Mouse (Mus musculus): ENCODE data around the gene Papss2.

The Papss2 gene

DNA sequence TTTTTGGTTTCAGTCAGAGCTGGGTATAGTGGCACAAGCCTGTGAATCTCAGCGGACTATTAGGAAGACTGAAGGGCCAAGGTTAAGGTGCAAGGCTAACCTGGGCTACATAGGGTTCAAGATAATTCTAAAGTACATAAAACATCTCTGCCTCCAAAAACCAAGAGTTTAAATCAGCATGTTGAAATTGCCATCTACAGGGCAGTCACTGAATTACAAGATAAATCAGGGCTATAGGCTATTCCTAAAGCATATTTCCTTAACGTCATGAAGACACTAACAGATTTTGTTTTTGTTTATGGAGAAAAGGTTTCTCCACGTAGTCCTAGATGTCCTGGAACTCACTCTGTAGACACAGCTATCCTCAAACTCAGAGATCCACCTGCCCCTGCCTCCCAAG lies 114.7 kb downstream of the Papss2 start:
- no peak for DNase-seq (ENCODE audit: low spot score in 2 of 2)

DNA sequence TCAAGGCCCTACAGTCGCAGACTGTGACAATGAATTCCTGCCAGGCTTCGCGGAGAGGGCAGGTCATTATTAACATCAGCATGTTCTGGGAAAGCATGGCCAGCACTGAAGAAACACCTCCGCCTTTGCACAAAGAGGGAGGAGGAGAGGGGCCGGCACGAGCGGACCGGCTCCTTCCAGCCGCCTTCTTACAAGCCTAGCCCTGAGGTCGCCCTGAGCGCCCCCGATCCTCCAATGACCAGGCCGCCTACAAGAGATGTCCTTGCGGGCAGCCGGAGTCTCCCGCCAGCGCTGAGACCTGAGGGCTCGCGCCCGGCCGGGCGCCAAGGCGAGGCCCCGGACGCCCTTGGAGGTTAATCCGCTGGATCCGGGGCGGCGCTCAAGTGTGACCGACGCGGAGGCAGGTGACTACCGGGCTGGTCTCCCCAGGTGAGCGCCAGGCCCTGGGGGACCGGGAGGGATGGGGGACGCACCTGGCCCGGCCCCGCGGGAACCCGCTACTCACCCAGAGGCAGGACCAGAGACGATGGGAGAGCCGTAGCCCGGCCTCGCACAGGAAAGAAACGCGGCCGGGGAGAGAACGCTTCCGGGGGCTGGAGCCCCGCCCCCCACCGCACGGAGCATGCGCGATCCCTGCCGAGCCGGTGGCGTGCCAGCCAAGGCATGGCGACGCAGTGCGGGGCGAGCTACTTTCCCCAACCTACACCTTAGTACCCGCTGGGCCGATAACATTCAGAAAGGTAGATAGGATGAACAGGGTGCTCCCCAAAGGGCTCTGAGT lies 116.4 kb downstream of the Papss2 start:
- DNase-seq (ENCODE audit: low spot score in 2 of 2): peak; percentile 89 to 93

DNA sequence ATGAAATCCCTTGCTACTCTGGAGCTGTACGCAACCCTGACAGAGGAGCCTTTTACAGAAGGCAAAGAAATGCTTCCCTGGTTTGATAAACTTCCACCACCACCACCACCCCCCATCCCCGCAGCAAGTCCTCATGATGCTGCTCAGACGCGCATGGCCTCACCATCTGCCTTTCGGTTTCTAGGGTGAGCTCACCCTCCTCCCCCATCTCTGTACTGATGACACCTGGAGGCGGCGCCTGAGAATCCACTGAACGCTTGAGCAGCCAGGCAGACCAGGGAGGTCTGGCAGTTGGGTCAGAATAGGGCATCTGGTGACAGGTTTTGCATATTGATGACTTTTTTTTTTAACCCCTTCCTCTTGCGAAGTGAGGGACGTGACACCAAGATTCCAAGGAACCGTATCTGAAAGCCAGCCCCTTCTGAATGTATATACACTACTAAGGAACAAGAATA lies 117.0 kb downstream of the Papss2 start:
- DNase-seq (ENCODE audit: low spot score in 2 of 2): peak; percentile 76 to 77

DNA sequence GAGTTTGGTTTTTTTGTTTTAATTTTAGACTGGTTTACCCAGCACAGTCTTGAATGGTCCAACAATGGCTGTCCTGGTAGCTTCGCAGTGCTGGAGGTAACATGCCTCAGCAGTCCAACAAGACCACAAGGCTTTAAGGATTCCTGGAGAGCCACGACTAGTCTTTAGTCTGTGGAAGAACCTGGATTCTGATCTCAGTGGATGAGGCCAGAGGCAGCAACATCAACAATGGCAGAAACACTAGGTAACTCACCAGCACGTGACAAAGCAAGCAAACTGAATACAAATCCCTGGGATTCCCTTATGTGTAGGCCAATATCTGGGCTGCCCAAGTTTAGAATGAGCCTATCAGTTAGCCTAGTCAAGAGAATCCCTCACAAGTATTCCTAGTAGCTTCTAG lies 117.9 kb downstream of the Papss2 start:
- no peak for DNase-seq (ENCODE audit: low spot score in 2 of 2)

DNA sequence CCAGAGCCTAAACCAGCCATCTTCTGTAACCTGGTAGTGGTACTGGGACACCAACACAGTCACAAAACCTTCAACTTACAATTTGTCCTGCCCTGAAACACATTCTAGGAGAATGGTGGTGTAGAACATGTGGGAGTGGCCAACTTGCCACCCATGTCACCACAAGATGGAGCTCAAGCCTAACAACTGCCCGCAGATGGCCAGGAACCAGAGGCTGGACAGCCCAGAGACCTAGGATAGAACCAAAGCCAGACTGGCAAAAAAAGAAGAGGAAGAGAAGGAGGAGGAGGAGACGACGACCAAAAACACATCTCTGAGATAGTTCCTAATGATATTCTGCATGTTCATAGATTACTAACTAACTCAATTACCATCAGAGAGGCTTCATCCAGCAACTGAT lies 119.6 kb downstream of the Papss2 start:
- peak; percentile 78 to 82 for DNase-seq (ENCODE audit: low spot score in 2 of 2)

DNA sequence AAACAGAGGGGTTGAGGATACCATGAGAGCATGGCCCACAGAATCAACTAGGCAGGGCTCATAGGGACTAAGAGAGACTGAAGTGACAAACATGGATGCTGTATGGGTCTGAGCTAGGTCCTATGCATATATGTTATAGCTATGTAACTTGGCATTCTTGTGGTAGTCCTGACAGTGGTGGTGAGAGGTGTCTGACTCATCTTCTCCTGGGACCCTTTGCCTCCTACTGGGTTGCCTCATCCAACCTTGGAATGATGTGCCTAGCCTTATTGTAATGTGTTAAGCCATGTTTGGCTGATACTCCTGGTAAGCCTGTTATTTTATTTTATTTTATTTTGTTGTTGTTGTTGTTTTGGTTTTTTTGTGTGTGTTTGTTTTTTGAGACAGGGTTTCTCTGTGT lies 120.1 kb downstream of the Papss2 start:
- DNase-seq (ENCODE audit: low spot score in 2 of 2): no peak
